Mouse (Mus musculus) bone marrow macrophage, adult 2 months (primary cell): ENCODE results near the gene Zrsr2.

Experiments
- CTCF ChIP-seq: IDR thresholded peaks from 2 replicates; pipeline ENCODE4 v1.5.1; 2012; ENCODE audit warnings: low read depth, mild to moderate bottlenecking, low read length, moderate library complexity
- POLR2A ChIP-seq: IDR thresholded peaks from 2 replicates; pipeline ENCODE4 v1.6.1; 2012; ENCODE audit warnings: mild to moderate bottlenecking, low read depth, low read length, borderline replicate concordance

DNA sequence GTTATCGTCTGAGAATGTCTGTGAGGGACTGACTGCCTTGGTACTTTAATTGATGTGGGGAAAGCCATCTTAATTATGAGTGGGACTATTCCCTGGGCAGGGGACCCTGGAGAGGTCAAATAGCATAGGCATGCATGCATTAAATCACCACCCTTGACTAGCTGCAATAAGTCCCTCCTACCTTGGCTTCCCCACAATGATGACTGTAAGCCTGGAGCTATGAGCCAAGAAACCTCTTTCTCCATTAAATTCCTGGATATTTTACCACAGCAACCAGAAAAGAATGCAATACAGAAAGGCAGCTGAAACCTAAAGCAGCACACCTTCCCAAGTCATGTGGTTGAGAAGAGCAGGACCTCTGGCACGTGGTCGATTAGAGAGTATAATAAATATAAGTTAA, 14.1 kb downstream of the Zrsr2 start:
- no peak for TF ChIP-seq CTCF
- no peak for TF ChIP-seq POLR2A
